Mouse (Mus musculus) ES-Bruce4 (cell line): ENCODE measurements around the gene Rims4.

Source experiments
- CTCF ChIP-seq: IDR thresholded peaks from one replicate; pipeline ENCODE4 v1.8.1; 2011; ENCODE audit warnings: low read depth, low read length
- EP300 ChIP-seq: IDR thresholded peaks from 2 replicates; pipeline ENCODE4 v1.6.1; 2011; ENCODE audit warnings: low read depth, low read length; ENCODE audit not compliant: insufficient read depth
- POLR2A ChIP-seq: IDR thresholded peaks from one replicate; pipeline ENCODE4 v1.8.1; 2011; ENCODE audit warnings: low read length; ENCODE audit not compliant: insufficient read depth

GRCm38 (mm10) chr2:163871906-163872305 lies 46.6 kb downstream of the Rims4 start:
- TF ChIP-seq POLR2A: no peak
- no peak for TF ChIP-seq CTCF
- no peak for TF ChIP-seq EP300
